Mouse (Mus musculus): ENCODE measurements at regions not wholly inside any gene's neighbourhood (a gene's known extent, or its start where the extent isn't known, plus 50 kb on each side); places are given as distances from the start of the nearest gene placed in this dataset.
A peak's percentile ranks its signal among the peaks of the same experiment; 100 is the strongest.
"Not testable (repeated sequence)": the region's sequence is repeated elsewhere in the genome, so short reads cannot be mapped to it uniquely, and the experiment has no call there.

- TF ChIP-seq CTCF (IDR thresholded peaks at IDR 0.05; ENCODE audit: borderline replicate concordance, extremely low read depth, insufficient read depth, insufficient read length) (no peak), POLR2A (IDR thresholded peaks at IDR 0.05; ENCODE audit: borderline replicate concordance, extremely low read depth, insufficient read depth, insufficient read length, poor library complexity, severe bottlenecking) (no peak)
- DNase-seq (ENCODE audit: low read depth): no peak
These were observed 148.1 kb upstream of the 1700056E22Rik start for GRCm38 (mm10) chr1:184182163-184182562.

GRCm38 (mm10) chr1:184174416-184174815 is 140.3 kb upstream of the 1700056E22Rik start:
- DNase-seq (ENCODE audit: low read depth): not testable (repeated sequence)

- no peak for DNase-seq (ENCODE audit: low read depth)
- TF ChIP-seq POLR2A (IDR thresholded peaks at IDR 0.05; ENCODE audit: borderline replicate concordance, extremely low read depth, insufficient read depth, insufficient read length, poor library complexity, severe bottlenecking) (no peak), CTCF (IDR thresholded peaks at IDR 0.05; ENCODE audit: borderline replicate concordance, extremely low read depth, insufficient read depth, insufficient read length) (no peak)
These were observed 139.6 kb upstream of the 1700056E22Rik start for GRCm38 (mm10) chr1:184173739-184174138.

DNA sequence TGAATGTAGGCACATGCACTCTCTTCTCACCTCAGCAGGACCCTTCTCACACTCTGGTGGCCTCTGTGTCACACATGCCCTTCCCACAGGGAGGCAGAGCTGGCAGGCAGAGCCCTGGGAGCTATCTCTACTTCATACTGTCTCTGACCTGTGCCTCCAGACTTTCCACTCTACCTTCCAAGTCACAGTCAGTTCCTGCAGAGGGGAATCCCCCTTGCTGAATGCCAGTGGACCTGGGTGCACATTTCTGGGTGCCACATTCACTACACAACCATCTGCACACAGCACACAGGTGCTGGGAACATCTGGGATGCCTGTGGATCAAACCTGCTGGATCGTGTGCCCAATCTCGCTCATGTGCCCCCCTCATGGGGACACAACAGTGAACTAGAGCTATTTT is 138.9 kb upstream of the 1700056E22Rik start:
- DNase-seq (ENCODE audit: low read depth): no peak
- no peak for TF ChIP-seq POLR2A (IDR thresholded peaks at IDR 0.05; ENCODE audit: borderline replicate concordance, extremely low read depth, insufficient read depth, insufficient read length, poor library complexity, severe bottlenecking)
- no peak for TF ChIP-seq CTCF (IDR thresholded peaks at IDR 0.05; ENCODE audit: borderline replicate concordance, extremely low read depth, insufficient read depth, insufficient read length)

DNA sequence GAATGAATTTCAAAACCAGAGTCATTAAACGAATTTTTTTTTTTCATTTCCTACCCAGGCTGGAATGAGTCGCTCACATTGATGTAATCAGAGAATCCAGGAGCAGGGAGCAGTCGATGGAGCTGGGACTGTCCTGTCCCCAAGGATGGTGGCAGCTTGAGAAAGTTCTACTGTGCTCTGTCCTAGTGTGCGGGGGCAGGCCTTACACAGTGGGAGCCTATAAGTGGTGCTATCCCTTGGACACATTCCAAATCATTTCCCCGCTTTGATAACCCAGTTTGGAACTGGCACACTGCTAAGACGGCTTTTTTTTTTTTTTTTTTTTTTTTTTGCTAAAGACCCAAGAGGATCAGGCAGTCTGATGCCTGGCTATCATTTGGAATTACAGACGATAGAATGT is 137.5 kb upstream of the 1700056E22Rik start:
- DNase-seq (ENCODE audit: low read depth): peak; percentile 36
- no peak for TF ChIP-seq CTCF (IDR thresholded peaks at IDR 0.05; ENCODE audit: borderline replicate concordance, extremely low read depth, insufficient read depth, insufficient read length)
- TF ChIP-seq POLR2A (IDR thresholded peaks at IDR 0.05; ENCODE audit: borderline replicate concordance, extremely low read depth, insufficient read depth, insufficient read length, poor library complexity, severe bottlenecking): no peak

- TF ChIP-seq CTCF (IDR thresholded peaks at IDR 0.05; ENCODE audit: borderline replicate concordance, extremely low read depth, insufficient read depth, insufficient read length) (no peak), POLR2A (IDR thresholded peaks at IDR 0.05; ENCODE audit: borderline replicate concordance, extremely low read depth, insufficient read depth, insufficient read length, poor library complexity, severe bottlenecking) (no peak)
- no peak for DNase-seq (ENCODE audit: low read depth)
These were observed 136.8 kb upstream of the 1700056E22Rik start for GRCm38 (mm10) chr1:184170926-184171325.

DNA sequence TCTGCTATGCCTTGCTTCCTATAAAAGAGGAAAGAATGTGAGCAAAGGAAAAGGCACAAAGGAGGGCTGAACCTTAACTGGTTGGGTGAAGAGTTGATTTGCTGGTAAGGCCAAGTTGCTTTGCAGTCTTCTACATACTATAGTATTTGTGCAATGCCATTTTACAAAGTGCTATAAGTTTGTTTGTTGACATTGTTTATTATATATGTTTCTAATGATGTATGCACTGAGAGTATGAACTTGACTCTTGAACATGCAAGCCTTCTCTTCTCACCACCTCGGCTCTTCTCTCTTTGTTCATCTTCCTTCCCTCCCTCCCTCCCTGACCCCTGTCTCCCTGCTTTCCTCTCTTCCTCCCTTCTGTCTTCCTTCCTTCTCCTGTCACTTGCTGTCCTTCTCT is 135.9 kb upstream of the 1700056E22Rik start:
- TF ChIP-seq CTCF (IDR thresholded peaks at IDR 0.05; ENCODE audit: borderline replicate concordance, extremely low read depth, insufficient read depth, insufficient read length): no peak

GRCm38 (mm10) chr1:184169034-184169783 is 135.1 kb upstream of the 1700056E22Rik start:
- TF ChIP-seq POLR2A (IDR thresholded peaks at IDR 0.05; ENCODE audit: borderline replicate concordance, extremely low read depth, insufficient read depth, insufficient read length, poor library complexity, severe bottlenecking) (no peak), CTCF (IDR thresholded peaks at IDR 0.05; ENCODE audit: borderline replicate concordance, extremely low read depth, insufficient read depth, insufficient read length) (no peak)
- peak; percentile 21 for DNase-seq (ENCODE audit: low read depth)

More for the DNA sequence above, 135.9 kb upstream of the 1700056E22Rik start:
- DNase-seq (ENCODE audit: low read depth): no peak

- DNase-seq (ENCODE audit: low read depth): no peak
- TF ChIP-seq POLR2A (IDR thresholded peaks at IDR 0.05; ENCODE audit: borderline replicate concordance, extremely low read depth, insufficient read depth, insufficient read length, poor library complexity, severe bottlenecking) (no peak), CTCF (IDR thresholded peaks at IDR 0.05; ENCODE audit: borderline replicate concordance, extremely low read depth, insufficient read depth, insufficient read length) (no peak)
These were observed 132.8 kb upstream of the 1700056E22Rik start for GRCm38 (mm10) chr1:184166951-184167350.

- not testable (repeated sequence) for DNase-seq (ENCODE audit: low read depth)
These were observed 128.4 kb upstream of the 1700056E22Rik start for GRCm38 (mm10) chr1:184162526-184162925.

- TF ChIP-seq CTCF (IDR thresholded peaks at IDR 0.05; ENCODE audit: borderline replicate concordance, extremely low read depth, insufficient read depth, insufficient read length) (no peak), POLR2A (IDR thresholded peaks at IDR 0.05; ENCODE audit: borderline replicate concordance, extremely low read depth, insufficient read depth, insufficient read length, poor library complexity, severe bottlenecking) (no peak)
- no peak for DNase-seq (ENCODE audit: low read depth)
These were observed 113.6 kb upstream of the 1700056E22Rik start for GRCm38 (mm10) chr1:184147713-184148112.

DNA sequence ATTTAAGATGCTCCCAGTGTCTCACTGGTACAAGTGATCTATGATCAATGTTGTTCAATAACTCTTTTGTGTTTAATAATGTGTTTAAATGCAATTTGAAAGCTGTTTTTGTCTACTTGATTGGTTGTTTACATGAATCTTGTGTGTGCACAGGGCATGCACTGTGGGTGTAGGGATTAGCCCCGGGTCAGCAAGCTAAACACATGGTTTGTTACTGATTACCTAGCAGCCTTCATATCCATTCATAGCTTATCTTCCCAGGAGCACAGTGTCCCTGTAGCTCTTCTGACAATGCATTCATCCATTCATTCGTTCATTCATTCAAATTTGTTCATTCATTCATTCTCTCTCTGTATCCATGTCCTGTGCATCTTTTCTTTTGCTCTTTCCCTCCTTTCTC is 108.9 kb upstream of the 1700056E22Rik start:
- DNase-seq (ENCODE audit: low read depth): no peak
- TF ChIP-seq POLR2A (IDR thresholded peaks at IDR 0.05; ENCODE audit: borderline replicate concordance, extremely low read depth, insufficient read depth, insufficient read length, poor library complexity, severe bottlenecking): no peak
- TF ChIP-seq CTCF (IDR thresholded peaks at IDR 0.05; ENCODE audit: borderline replicate concordance, extremely low read depth, insufficient read depth, insufficient read length): no peak

- TF ChIP-seq POLR2A (IDR thresholded peaks at IDR 0.05; ENCODE audit: borderline replicate concordance, extremely low read depth, insufficient read depth, insufficient read length, poor library complexity, severe bottlenecking) (no peak), CTCF (IDR thresholded peaks at IDR 0.05; ENCODE audit: borderline replicate concordance, extremely low read depth, insufficient read depth, insufficient read length) (no peak)
- no peak for DNase-seq (ENCODE audit: low read depth)
These were observed 106.4 kb upstream of the 1700056E22Rik start for GRCm38 (mm10) chr1:184140486-184140885.

All from brain, embryonic 14.5 days (tissue).